Mouse (Mus musculus) heart, postnatal 25 days (tissue): ENCODE data around the gene Slc25a20. TPM values are rescaled to one million over a fixed set of nuclear protein-coding genes. Genes with fewer than 3 reads are reported as not detected.
"Not testable (repeated sequence)": the region's sequence is repeated elsewhere in the genome, so short reads cannot be mapped to it uniquely, and the experiment has no call there.

ENCODE experiments used
- DNase-seq: peaks from one replicate; pipeline ENCODE4 v3.0.0; 2022; ENCODE audit warnings: low spot score
- intact Hi-C: fragments of 180-260 bp; cut with DNase I; formaldehyde crosslinking; loops from one replicate; pipeline ENCODE4 v1.15.1; 2025
- total RNA-seq, 2 experiments: library from RNA; stranded (reverse); gene quantifications; 2 replicates each; pipeline ENCODE4 v1.2.3; 2021

Gene Slc25a20
- 100 to 1,000 TPM; 192 to 211 TPM for total RNA-seq

- intact Hi-C loops: no loop called here
- peak; percentile 69 for DNase-seq
Measured at GRCm38 (mm10) chr9:108661677-108662612, at the start of gene Slc25a20. Gene Slc25a20, plus strand, starts transcription at chr9:108662088.

GRCm38 (mm10) chr9:108617301-108617700 lies 44.6 kb upstream of the Slc25a20 start:
- DNase-seq: no peak
- intact Hi-C loops: no loop called here

GRCm38 (mm10) chr9:108626498-108626897 lies 35.4 kb upstream of the Slc25a20 start:
- DNase-seq: peak; percentile 17
- intact Hi-C loops: no loop called here

- intact Hi-C loops: no loop called here
- DNase-seq: no peak
Measured at GRCm38 (mm10) chr9:108628141-108628540, 33.7 kb upstream of the Slc25a20 start.

- no peak for DNase-seq
- intact Hi-C loops: no loop called here
Measured at GRCm38 (mm10) chr9:108630683-108631082, 31.2 kb upstream of the Slc25a20 start.

GRCm38 (mm10) chr9:108631631-108632256 lies 30.1 kb upstream of the Slc25a20 start:
- DNase-seq: no peak
- intact Hi-C loops: no loop called here

GRCm38 (mm10) chr9:108632375-108632774 lies 29.5 kb upstream of the Slc25a20 start:
- intact Hi-C loops: no loop called here
- DNase-seq: no peak

GRCm38 (mm10) chr9:108633846-108634245 lies 28.0 kb upstream of the Slc25a20 start:
- no peak for DNase-seq
- intact Hi-C loops: no loop called here

- intact Hi-C loops: no loop called here
Measured at GRCm38 (mm10) chr9:108635415-108635814, 26.5 kb upstream of the Slc25a20 start.

GRCm38 (mm10) chr9:108639825-108640224 lies 22.1 kb upstream of the Slc25a20 start:
- DNase-seq: no peak
- intact Hi-C loops: no loop called here

More at GRCm38 (mm10) chr9:108635415-108635814, 26.5 kb upstream of the Slc25a20 start:
- DNase-seq: no peak

GRCm38 (mm10) chr9:108648166-108648565 lies 13.7 kb upstream of the Slc25a20 start:
- intact Hi-C loops: no loop called here

GRCm38 (mm10) chr9:108648611-108649560 lies 13.0 kb upstream of the Slc25a20 start, which contains the start of gene Arih2:
Gene Arih2, minus strand, starts transcription at chr9:108649386.
- DNase-seq: peak; percentile 90
- intact Hi-C loops: no loop called here

More at GRCm38 (mm10) chr9:108648166-108648565, 13.7 kb upstream of the Slc25a20 start:
- DNase-seq: no peak

GRCm38 (mm10) chr9:108649561-108650440 lies 12.1 kb upstream of the Slc25a20 start:
- DNase-seq: no peak
- intact Hi-C loops: no loop called here

- intact Hi-C loops: no loop called here
- DNase-seq: no peak
Measured at GRCm38 (mm10) chr9:108654566-108655464, 7.1 kb upstream of the Slc25a20 start.

GRCm38 (mm10) chr9:108655865-108656264 lies 6.0 kb upstream of the Slc25a20 start:
- DNase-seq, intact Hi-C loops: not testable (repeated sequence)

GRCm38 (mm10) chr9:108662660-108663059 lies 772 bp downstream of the Slc25a20 start:
- intact Hi-C loops: no loop called here
- DNase-seq: no peak

- DNase-seq: no peak
- intact Hi-C loops: no loop called here
Measured at GRCm38 (mm10) chr9:108669875-108670274, 8.0 kb downstream of the Slc25a20 start.

GRCm38 (mm10) chr9:108673151-108673550 lies 11.3 kb downstream of the Slc25a20 start:
- intact Hi-C loops: no loop called here
- DNase-seq: no peak
